Mouse (Mus musculus): ENCODE data around the gene Cst9. TPM values are rescaled to one million over a fixed set of nuclear protein-coding genes. Genes with fewer than 3 reads are reported as not detected.

Gene Cst9
- polyA plus RNA-seq, 1 experiment from 2014 or later = not detected

DNA sequence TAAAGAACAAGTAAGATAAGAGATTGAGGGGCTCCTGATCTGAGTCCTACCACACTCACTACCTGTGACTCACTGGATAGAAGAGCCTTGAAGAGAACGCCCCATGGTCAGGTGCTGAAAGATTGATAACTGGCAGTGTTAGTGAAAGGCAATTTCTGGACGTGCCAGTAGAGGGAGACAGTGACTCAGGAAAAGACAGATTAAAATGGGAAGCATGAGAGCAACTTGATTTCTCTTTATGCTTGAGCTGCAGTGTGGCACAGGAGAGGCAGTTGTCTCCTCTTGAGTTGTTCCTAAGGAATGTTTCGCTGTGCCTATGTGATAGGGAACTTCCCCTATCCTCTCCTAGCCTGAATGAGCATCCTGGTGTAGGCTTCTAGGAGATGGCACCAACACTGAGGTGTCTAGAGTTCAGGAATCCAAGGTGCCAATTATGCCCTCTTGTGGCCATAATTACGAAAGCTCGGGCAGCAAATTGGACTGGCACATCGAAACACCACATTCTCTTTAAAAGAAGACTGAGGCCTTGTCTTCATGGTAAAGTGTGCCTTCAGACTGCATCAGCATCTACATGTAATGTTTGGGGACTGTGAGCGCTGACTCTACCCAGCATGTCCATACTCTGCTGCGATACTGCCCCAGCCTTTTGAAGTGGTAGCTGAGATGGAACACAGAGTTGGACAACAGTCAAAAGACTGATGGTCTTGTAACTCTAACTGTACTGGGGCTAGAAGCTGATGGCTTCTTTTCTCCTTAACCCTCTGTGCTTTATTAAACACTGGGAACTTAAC is 16.4 kb downstream of the Cst9 start:
- peak; percentile 79 for ATAC-seq (replicated peaks; ENCODE audit: low FRiP score)

GRCm38 (mm10) chr2:148856630-148857400 is 21.9 kb downstream of the Cst9 start:
- Histone ChIP-seq H3K4me2 (peak overlapping the region; percentile 27), H3K27me3 (replicated peaks; ENCODE audit: control insufficient read depth, insufficient read depth, low read length) (no peaks in the 10 kb centered on the region), H3K9me3 (ENCODE audit: control insufficient read depth, low read length) (no peaks in the 10 kb centered on the region), H3K27ac (ENCODE audit: low read depth, low read length) (peak overlapping the region; percentile 19; the same call in 1 of the 2 replicates), H3K4me3 (ENCODE audit: low read depth, low read length) (no peak overlapping the region), H3K36me3 (ENCODE audit: control insufficient read depth, insufficient read depth, low read length) (no peaks in the 10 kb centered on the region), H3K9ac (ENCODE audit: low read depth, low read length) (no peak overlapping the region), H3K4me1 (replicated peaks; ENCODE audit: control insufficient read depth, insufficient read depth, low read length) (no peaks in the 10 kb centered on the region)
- peak; percentile 56; the same call in 1 of the 2 replicates for ATAC-seq (replicated peaks; ENCODE audit: low FRiP score)
- 37% methylated on average over 8 of the region's 8 CpGs for WGBS
- DNase-seq (ENCODE audit: low spot score) = no peak

More for the DNA sequence above, 16.4 kb downstream of the Cst9 start:
- Histone ChIP-seq H3K9ac (ENCODE audit: low read depth, low read length) (no peak overlapping the region), H3K4me3 (ENCODE audit: low read depth, low read length) (no peak overlapping the region), H3K36me3 (ENCODE audit: control insufficient read depth, insufficient read depth, low read length) (no peaks in the 10 kb centered on the region), H3K27ac (ENCODE audit: low read depth, low read length) (no peak overlapping the region), H3K27me3 (replicated peaks; ENCODE audit: control insufficient read depth, insufficient read depth, low read length) (no peaks in the 10 kb centered on the region), H3K9me3 (ENCODE audit: control insufficient read depth, low read length) (no peaks in the 10 kb centered on the region), H3K4me1 (replicated peaks; ENCODE audit: control insufficient read depth, insufficient read depth, low read length) (no peaks in the 10 kb centered on the region), H3K4me2 (no peak overlapping the region)
- whole genome bisulfite sequencing = 43% methylated on average over 8 of the region's 8 CpGs
- peak; percentile 50 for DNase-seq (ENCODE audit: low spot score)

DNA sequence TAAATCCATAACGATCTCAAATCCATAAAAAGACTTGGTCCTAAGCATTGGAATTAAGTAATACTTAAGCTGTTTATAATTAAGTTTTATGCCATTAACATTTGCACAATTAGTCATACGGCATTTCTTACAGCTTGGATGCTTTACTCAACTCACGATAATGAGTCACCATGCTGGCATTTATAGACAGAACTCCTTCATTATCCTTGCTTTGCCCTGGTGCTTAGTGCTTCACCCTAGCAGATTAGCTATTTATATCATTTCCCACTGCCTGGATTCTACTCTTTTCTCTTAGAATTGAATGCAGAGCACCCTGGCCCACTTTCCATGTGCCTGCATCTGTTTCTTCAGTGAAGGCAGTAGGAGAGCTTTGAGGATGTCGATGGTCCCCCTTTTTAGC is 22.6 kb downstream of the Cst9 start:
- ATAC-seq (replicated peaks; ENCODE audit: low FRiP score) = no peak

DNA sequence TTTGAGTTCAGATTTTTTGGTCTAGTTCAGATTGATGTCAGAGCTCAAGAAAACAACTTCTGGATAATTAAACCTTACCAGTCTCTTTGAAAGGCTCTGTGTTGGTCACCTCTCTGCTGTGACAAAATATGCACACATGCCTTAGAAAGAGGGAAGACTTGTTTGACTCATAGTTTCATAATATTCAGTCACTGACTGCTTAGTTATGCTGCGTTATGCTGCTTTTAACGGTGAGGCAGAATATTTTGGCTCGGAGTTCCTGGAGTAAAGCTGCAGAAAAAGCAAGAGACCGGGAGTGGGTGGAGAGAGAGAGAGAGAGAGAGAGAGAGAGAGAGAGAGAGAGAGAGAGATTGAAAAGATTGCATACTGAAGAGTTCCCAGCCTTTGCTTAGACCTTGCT is 26.0 kb downstream of the Cst9 start:
- 84% methylated on average over 4 of the region's 4 CpGs for WGBS
- Histone ChIP-seq H3K4me2 (no peak overlapping the region), H3K4me3 (ENCODE audit: low read depth, low read length) (no peak overlapping the region), H3K36me3 (ENCODE audit: control insufficient read depth, insufficient read depth, low read length) (no peaks in the 10 kb centered on the region), H3K9me3 (ENCODE audit: control insufficient read depth, low read length) (no peaks in the 10 kb centered on the region), H3K4me1 (replicated peaks; ENCODE audit: control insufficient read depth, insufficient read depth, low read length) (no peaks in the 10 kb centered on the region), H3K27me3 (replicated peaks; ENCODE audit: control insufficient read depth, insufficient read depth, low read length) (no peaks in the 10 kb centered on the region), H3K9ac (ENCODE audit: low read depth, low read length) (no peak overlapping the region), H3K27ac (ENCODE audit: low read depth, low read length) (no peak overlapping the region)
- ATAC-seq (replicated peaks; ENCODE audit: low FRiP score) (no peak), DNase-seq (ENCODE audit: low spot score) (no peak)

More for the DNA sequence above, 22.6 kb downstream of the Cst9 start:
- no peak for DNase-seq (ENCODE audit: low spot score)
- H3K4me3 ChIP-seq (ENCODE audit: low read depth, low read length) = no peak overlapping the region
- H3K4me1 ChIP-seq (replicated peaks; ENCODE audit: control insufficient read depth, insufficient read depth, low read length) = no peaks in the 10 kb centered on the region
- no peak overlapping the region for H3K4me2 ChIP-seq
- H3K9me3 ChIP-seq (ENCODE audit: control insufficient read depth, low read length) = no peaks in the 10 kb centered on the region
- H3K27ac ChIP-seq (ENCODE audit: low read depth, low read length) = no peak overlapping the region
- H3K9ac ChIP-seq (ENCODE audit: low read depth, low read length) = no peak overlapping the region
- 69% methylated on average over 4 of the region's 4 CpGs for WGBS
- H3K27me3 ChIP-seq (replicated peaks; ENCODE audit: control insufficient read depth, insufficient read depth, low read length) = no peaks in the 10 kb centered on the region
- no peaks in the 10 kb centered on the region for H3K36me3 ChIP-seq (ENCODE audit: control insufficient read depth, insufficient read depth, low read length)

DNA sequence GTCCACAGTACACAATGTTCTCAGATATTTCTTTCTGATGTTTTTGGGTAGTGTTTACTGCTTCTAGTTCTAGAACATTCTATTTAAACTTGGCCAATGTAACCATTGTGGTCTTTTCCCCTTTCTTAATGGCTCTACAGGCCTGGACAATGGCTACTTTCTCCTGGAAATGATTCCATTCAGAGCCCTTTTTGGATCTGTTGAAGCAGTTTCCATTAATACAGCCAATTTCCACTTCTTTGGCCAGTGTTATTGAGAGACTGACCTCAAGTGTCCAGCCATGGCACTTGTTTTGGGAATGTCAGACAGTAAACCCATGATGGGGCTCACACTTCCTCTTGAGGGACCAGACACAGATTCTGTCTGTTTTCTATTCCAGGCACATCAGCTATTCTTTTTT is 26.7 kb downstream of the Cst9 start:
- Histone ChIP-seq H3K36me3 (ENCODE audit: control insufficient read depth, insufficient read depth, low read length) (no peaks in the 10 kb centered on the region), H3K4me1 (replicated peaks; ENCODE audit: control insufficient read depth, insufficient read depth, low read length) (no peaks in the 10 kb centered on the region), H3K4me2 (no peak overlapping the region), H3K9me3 (ENCODE audit: control insufficient read depth, low read length) (no peaks in the 10 kb centered on the region), H3K4me3 (ENCODE audit: low read depth, low read length) (no peak overlapping the region), H3K27ac (ENCODE audit: low read depth, low read length) (no peak overlapping the region), H3K27me3 (replicated peaks; ENCODE audit: control insufficient read depth, insufficient read depth, low read length) (no peaks in the 10 kb centered on the region), H3K9ac (ENCODE audit: low read depth, low read length) (no peak overlapping the region)
- DNase-seq (ENCODE audit: low spot score) = no peak
- ATAC-seq (replicated peaks; ENCODE audit: low FRiP score) = no peak

DNA sequence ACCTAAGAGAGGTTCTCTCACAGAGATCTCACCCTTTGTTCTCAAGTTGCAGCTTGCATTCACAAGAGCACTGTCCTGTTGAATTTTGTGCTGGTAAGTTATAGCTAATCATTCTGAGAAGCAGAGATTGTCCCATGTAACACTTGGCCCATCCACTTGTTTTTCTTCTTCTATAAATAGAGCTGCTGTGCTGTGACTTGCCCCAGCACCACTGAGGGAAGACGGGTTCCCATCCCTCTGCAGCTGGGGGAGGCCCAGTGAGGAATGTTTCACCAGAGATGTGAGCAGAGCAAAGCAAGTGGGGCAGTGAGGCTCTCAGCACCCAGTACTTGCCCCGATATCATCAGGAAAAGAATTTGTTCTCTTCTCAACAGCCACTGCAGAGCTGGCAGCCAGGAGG is 30.0 kb downstream of the Cst9 start, which contains the start of gene 9230104L09Rik:
9230104L09Rik (minus strand) TSS at position 73 of the 400 bp plus-strand sequence.
- WGBS = 60% methylated on average over 2 of the region's 2 CpGs
- H3K27me3 ChIP-seq (replicated peaks; ENCODE audit: control insufficient read depth, insufficient read depth, low read length) = no peaks in the 10 kb centered on the region
- no peak within 1 kb of the TSS for H3K4me2 ChIP-seq
- H3K27ac ChIP-seq (ENCODE audit: low read depth, low read length) = no peak within 1 kb of the TSS
- H3K9me3 ChIP-seq (ENCODE audit: control insufficient read depth, low read length) = no peaks in the 10 kb centered on the region
- DNase-seq (ENCODE audit: low spot score) = no peak
- H3K4me1 ChIP-seq (replicated peaks; ENCODE audit: control insufficient read depth, insufficient read depth, low read length) = no peaks in the 10 kb centered on the region
- ATAC-seq (replicated peaks; ENCODE audit: low FRiP score) = no peak
- no peak within 1 kb of the TSS for H3K9ac ChIP-seq (ENCODE audit: low read depth, low read length)
- H3K36me3 ChIP-seq (ENCODE audit: control insufficient read depth, insufficient read depth, low read length) = no peaks in the 10 kb centered on the region
- H3K4me3 ChIP-seq (ENCODE audit: low read depth, low read length) = no peak within 1 kb of the TSS

- no peak overlapping the region for H3K4me2 ChIP-seq
- ATAC-seq (replicated peaks; ENCODE audit: low FRiP score) (no peak), DNase-seq (ENCODE audit: low spot score) (no peak)
- H3K36me3 ChIP-seq (ENCODE audit: control insufficient read depth, insufficient read depth, low read length) = 0 out of 2 replicates have a peak, but pooled peaks cover 2% of the 10 kb centered on the region
- WGBS = 58% methylated on average over 1 of the region's 1 CpGs
- H3K4me3 ChIP-seq (ENCODE audit: low read depth, low read length) = no peak overlapping the region
- H3K9me3 ChIP-seq (ENCODE audit: control insufficient read depth, low read length) = no peaks in the 10 kb centered on the region
- no peak overlapping the region for H3K9ac ChIP-seq (ENCODE audit: low read depth, low read length)
- H3K27me3 ChIP-seq (replicated peaks; ENCODE audit: control insufficient read depth, insufficient read depth, low read length) = no peaks in the 10 kb centered on the region
- peaks cover 9% of the 10 kb centered on the region for H3K4me1 ChIP-seq (replicated peaks; ENCODE audit: control insufficient read depth, insufficient read depth, low read length)
- H3K27ac ChIP-seq (ENCODE audit: low read depth, low read length) = no peak overlapping the region
These were observed 34.0 kb downstream of the Cst9 start for GRCm38 (mm10) chr2:148868959-148869358.

GRCm38 (mm10) chr2:148870526-148870925 is 35.6 kb downstream of the Cst9 start:
- 77% methylated on average over 3 of the region's 3 CpGs for WGBS
- ATAC-seq (replicated peaks; ENCODE audit: low FRiP score) (no peak), DNase-seq (ENCODE audit: low spot score) (no peak)
- 0 out of 2 replicates have a peak, but pooled peaks cover 2% of the 10 kb centered on the region for H3K36me3 ChIP-seq (ENCODE audit: control insufficient read depth, insufficient read depth, low read length)
- no peak overlapping the region for H3K4me3 ChIP-seq (ENCODE audit: low read depth, low read length)
- H3K27me3 ChIP-seq (replicated peaks; ENCODE audit: control insufficient read depth, insufficient read depth, low read length) = no peaks in the 10 kb centered on the region
- H3K4me2 ChIP-seq = no peak overlapping the region
- peaks cover 14% of the 10 kb centered on the region for H3K4me1 ChIP-seq (replicated peaks; ENCODE audit: control insufficient read depth, insufficient read depth, low read length)
- H3K27ac ChIP-seq (ENCODE audit: low read depth, low read length) = no peak overlapping the region
- H3K9ac ChIP-seq (ENCODE audit: low read depth, low read length) = no peak overlapping the region
- no peaks in the 10 kb centered on the region for H3K9me3 ChIP-seq (ENCODE audit: control insufficient read depth, low read length)

Data from liver, embryonic 11.5 days (tissue).